Mouse (Mus musculus) heart, embryonic 15.5 days (tissue): ENCODE results near the gene Mdp1. TPM values are rescaled to one million over a fixed set of nuclear protein-coding genes. Genes with fewer than 3 reads are reported as not detected.

Source experiments
- ATAC-seq: fragments of 200-750 bp; cut with Nextera tagmentation; replicated peaks from 2 replicates; pipeline ENCODE4 v1.8.0; 2017; ENCODE audit warnings: low read depth, moderate TSS enrichment; ENCODE audit not compliant: insufficient number of reproducible peaks, insufficient read depth, low FRiP score
- H3K27ac ChIP-seq: fragments of 300-500 bp; sonication (generic); 2 replicates; pipeline ENCODE4 v1.5.1; 2015; ENCODE audit warnings: mild to moderate bottlenecking, inconsistent platforms
- H3K27me3 ChIP-seq: fragments of 300-500 bp; sonication (generic); 2 replicates; pipeline ENCODE4 v1.6.1; 2015; ENCODE audit warnings: inconsistent platforms
- H3K36me3 ChIP-seq: fragments of 300-500 bp; sonication (generic); 2 replicates; pipeline ENCODE4 v1.6.1; 2015; ENCODE audit warnings: mild to moderate bottlenecking, inconsistent platforms
- H3K4me1 ChIP-seq: fragments of 300-500 bp; sonication (generic); replicated peaks from 2 replicates; pipeline ENCODE4 v1.6.1; 2015; ENCODE audit warnings: inconsistent platforms
- H3K4me2 ChIP-seq: fragments of 300-500 bp; sonication (generic); 2 replicates; pipeline ENCODE4 v1.6.1; 2015; ENCODE audit warnings: inconsistent platforms, mild to moderate bottlenecking, moderate library complexity
- H3K4me3 ChIP-seq: fragments of 300-500 bp; sonication (generic); 2 replicates; pipeline ENCODE4 v1.5.1; 2015; ENCODE audit warnings: mild to moderate bottlenecking, inconsistent platforms
- H3K9ac ChIP-seq: fragments of 300-500 bp; sonication (generic); 2 replicates; pipeline ENCODE4 v1.6.1; 2015; ENCODE audit warnings: mild to moderate bottlenecking, inconsistent platforms
- H3K9me3 ChIP-seq: fragments of 300-500 bp; sonication (generic); replicated peaks from 2 replicates; pipeline ENCODE4 v1.6.1; 2016; ENCODE audit warnings: inconsistent platforms
- WGBS: fragments of 180-500 bp; shearing (Covaris S2); methylation state at CpG from one replicate; pipeline ENCODE4 v1.1.7; 2015; ENCODE audit warnings: mixed read lengths; 5-methylcytosine and 5-hydroxymethylcytosine counted together
- polyA plus RNA-seq: library from polyadenylated mRNA; unstranded; fragments of >200 nt; fragmentation: Nextera tagmentation; extraction: Ambion mirVana; gene quantifications from 2 replicates; pipeline ENCODE4 v1.2.1, GENCODE M21; 2015

The Mdp1 gene
- polyA plus RNA-seq, 1 experiment from 2014 or later, result 90.0 TPM

DNA sequence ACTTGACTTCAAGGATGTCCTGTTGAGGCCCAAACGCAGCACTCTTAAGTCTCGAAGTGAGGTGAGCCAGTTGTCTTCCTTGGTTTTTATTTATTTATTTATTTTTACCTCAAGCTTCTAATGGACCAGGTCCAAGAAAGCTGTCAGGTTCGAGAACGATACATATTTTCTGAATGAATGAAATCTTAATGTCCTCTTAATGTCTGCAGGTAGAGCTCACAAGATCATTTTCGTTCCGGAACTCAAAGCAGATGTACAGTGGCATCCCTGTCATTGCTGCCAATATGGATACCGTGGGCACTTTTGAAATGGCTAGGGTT, 12.4 kb upstream of the Mdp1 start:
- WGBS, result 75% methylated on average over 7 of the region's 7 CpGs

GRCm38 (mm10) chr14:55671833-55672740, 11.8 kb upstream of the Mdp1 start, which contains the start of the genes Gmpr2 and Nedd8:
Gene Gmpr2 (plus strand): TSS chr14:55671941.
Gene Nedd8 (minus strand): TSS chr14:55672124.
- peak; percentile 96 for ATAC-seq
- Histone ChIP-seq H3K36me3 (peaks cover 22% of the 10 kb centered on the region), H3K4me2 (peak within 1 kb of the TSS; percentile 77), H3K27ac (peak within 1 kb of the TSS; percentile 83), H3K4me1 (peaks cover 18% of the 10 kb centered on the region), H3K9me3 (no peaks in the 10 kb centered on the region), H3K4me3 (peak within 1 kb of the TSS; percentile 74), H3K27me3 (no peaks in the 10 kb centered on the region), H3K9ac (peak within 1 kb of the TSS; percentile 71)
- WGBS, result under 1% methylated on average over 38 of the region's 38 CpGs

More for the DNA sequence above, 12.4 kb upstream of the Mdp1 start:
- Histone ChIP-seq H3K9me3 (no peaks in the 10 kb centered on the region), H3K27ac (peak overlapping the region; percentile 83; the same call in 1 of the 2 replicates), H3K4me2 (peak overlapping the region; percentile 77), H3K9ac (peak overlapping the region; percentile 48; the same call in 1 of the 2 replicates), H3K4me1 (peaks cover 18% of the 10 kb centered on the region), H3K36me3 (peaks cover 28% of the 10 kb centered on the region), H3K4me3 (peak overlapping the region; percentile 74), H3K27me3 (no peaks in the 10 kb centered on the region)
- no peak for ATAC-seq

DNA sequence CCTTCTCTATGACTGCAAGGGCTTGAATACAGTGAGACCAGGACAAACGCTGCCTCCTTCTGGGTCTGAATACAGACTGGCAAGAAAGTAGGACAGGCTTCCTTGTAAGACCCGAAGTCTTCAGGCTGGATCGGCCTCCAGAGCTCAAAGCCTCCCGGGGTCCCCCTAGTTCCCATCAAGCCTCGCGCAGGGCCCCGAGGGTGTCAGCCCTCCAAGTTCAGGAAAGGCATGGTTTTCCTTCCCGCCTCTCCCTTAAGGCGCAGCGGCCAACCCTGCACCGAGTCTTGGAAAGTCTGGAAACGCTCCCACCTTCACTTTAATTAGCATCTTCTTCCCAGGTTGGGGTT, 11.2 kb upstream of the Mdp1 start:
- Histone ChIP-seq H3K27me3 (no peaks in the 10 kb centered on the region), H3K4me1 (peaks cover 18% of the 10 kb centered on the region), H3K4me2 (peak overlapping the region; percentile 77), H3K9me3 (no peaks in the 10 kb centered on the region), H3K36me3 (peaks cover 20% of the 10 kb centered on the region), H3K9ac (peak overlapping the region; percentile 71), H3K4me3 (peak overlapping the region; percentile 74), H3K27ac (peak overlapping the region; percentile 83)
- WGBS, result under 1% methylated on average over 12 of the region's 12 CpGs
- ATAC-seq, result peak; percentile 41

GRCm38 (mm10) chr14:55660636-55661035, 328 bp upstream of the Mdp1 start:
- Histone ChIP-seq H3K36me3 (peaks cover 32% of the 10 kb centered on the region), H3K4me1 (peaks cover 28% of the 10 kb centered on the region), H3K27ac (peak overlapping the region; percentile 77), H3K4me2 (peak overlapping the region; percentile 58; the same call in 1 of the 2 replicates), H3K9me3 (no peaks in the 10 kb centered on the region), H3K9ac (no peak overlapping the region), H3K4me3 (peak overlapping the region; percentile 73), H3K27me3 (no peaks in the 10 kb centered on the region)
- 49% methylated on average over 2 of the region's 2 CpGs for WGBS
- ATAC-seq, result no peak

DNA sequence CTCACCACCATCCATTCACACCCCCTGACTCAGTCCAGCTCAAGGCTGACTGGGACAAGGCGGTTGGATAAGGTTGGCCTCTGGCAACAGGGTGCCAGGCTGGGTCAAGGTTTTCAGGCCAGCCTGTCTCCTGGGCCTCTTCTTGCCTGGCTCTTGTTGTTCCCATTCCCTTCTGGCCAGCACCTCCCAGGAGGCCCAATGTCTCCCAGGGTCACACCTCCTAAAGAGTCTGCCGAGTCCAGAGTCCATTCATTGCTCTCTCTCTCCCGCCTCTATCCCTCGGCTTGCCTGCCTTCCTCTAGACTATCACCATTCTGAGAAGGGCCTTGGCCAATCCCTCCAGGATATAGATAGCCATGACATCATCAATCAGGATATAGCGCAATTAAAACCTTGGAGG, 2.3 kb downstream of the Mdp1 start:
- Histone ChIP-seq H3K4me3 (no peak overlapping the region), H3K27me3 (no peaks in the 10 kb centered on the region), H3K27ac (peak overlapping the region; percentile 83), H3K36me3 (peaks cover 22% of the 10 kb centered on the region), H3K4me1 (peaks cover 28% of the 10 kb centered on the region), H3K9ac (no peak overlapping the region), H3K9me3 (no peaks in the 10 kb centered on the region), H3K4me2 (no peak overlapping the region)
- 83% methylated on average over 5 of the region's 5 CpGs for WGBS
- ATAC-seq, result no peak

GRCm38 (mm10) chr14:55656935-55657334, 3.4 kb downstream of the Mdp1 start:
- H3K27ac ChIP-seq, result peak overlapping the region; percentile 83
- peaks cover 28% of the 10 kb centered on the region for H3K4me1 ChIP-seq
- no peaks in the 10 kb centered on the region for H3K9me3 ChIP-seq
- 53% methylated on average over 3 of the region's 3 CpGs for WGBS
- no peak overlapping the region for H3K9ac ChIP-seq
- H3K27me3 ChIP-seq, result no peaks in the 10 kb centered on the region
- peak overlapping the region; percentile 19 for H3K4me2 ChIP-seq
- 0 out of 2 replicates have a peak, but pooled peaks have one; percentile 64 for ATAC-seq
- H3K36me3 ChIP-seq, result peaks cover 17% of the 10 kb centered on the region
- H3K4me3 ChIP-seq, result no peak overlapping the region

DNA sequence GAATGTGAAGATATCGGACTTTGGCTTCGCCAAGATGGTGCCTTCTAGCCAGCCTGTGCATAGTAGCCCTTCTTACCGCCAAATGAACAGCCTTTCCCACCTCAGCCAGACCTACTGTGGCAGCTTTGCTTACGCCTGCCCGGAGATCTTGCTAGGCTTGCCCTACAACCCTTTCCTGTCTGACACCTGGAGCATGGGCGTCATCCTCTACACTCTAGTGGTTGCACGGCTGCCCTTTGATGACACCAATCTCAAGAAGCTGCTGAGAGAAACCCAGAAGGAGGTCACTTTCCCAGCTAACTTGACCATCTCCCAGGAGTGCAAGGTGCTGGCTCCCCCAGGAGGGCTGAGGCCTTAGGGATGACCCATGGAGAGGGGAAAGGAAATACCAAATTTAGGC, 8.8 kb downstream of the Mdp1 start:
- H3K9me3 ChIP-seq, result no peaks in the 10 kb centered on the region
- no peak overlapping the region for H3K27ac ChIP-seq
- H3K9ac ChIP-seq, result no peak overlapping the region
- no peaks in the 10 kb centered on the region for H3K4me1 ChIP-seq
- WGBS, result 73% methylated on average over 7 of the region's 7 CpGs
- no peak for ATAC-seq
- H3K4me2 ChIP-seq, result no peak overlapping the region
- H3K36me3 ChIP-seq, result no peaks in the 10 kb centered on the region
- H3K27me3 ChIP-seq, result no peaks in the 10 kb centered on the region
- no peak overlapping the region for H3K4me3 ChIP-seq

GRCm38 (mm10) chr14:55649884-55650283, 10.4 kb downstream of the Mdp1 start, which contains the start of gene Tssk4:
Gene Tssk4 (plus strand): TSS chr14:55650184.
- Histone ChIP-seq H3K9me3 (no peaks in the 10 kb centered on the region), H3K9ac (no peak within 1 kb of the TSS), H3K27me3 (no peaks in the 10 kb centered on the region), H3K27ac (no peak within 1 kb of the TSS), H3K4me2 (no peak within 1 kb of the TSS), H3K4me3 (no peak within 1 kb of the TSS), H3K4me1 (peaks cover 6% of the 10 kb centered on the region), H3K36me3 (no peaks in the 10 kb centered on the region)
- WGBS, result 91% methylated on average over 2 of the region's 2 CpGs
- no peak for ATAC-seq

GRCm38 (mm10) chr14:55644261-55644888, 15.9 kb downstream of the Mdp1 start:
- peak overlapping the region; percentile 93 for H3K4me3 ChIP-seq
- peaks cover 20% of the 10 kb centered on the region for H3K36me3 ChIP-seq
- ATAC-seq, result no peak
- H3K9ac ChIP-seq, result peak overlapping the region; percentile 86
- H3K27me3 ChIP-seq, result no peaks in the 10 kb centered on the region
- H3K4me2 ChIP-seq, result peak overlapping the region; percentile 78
- peak overlapping the region; percentile 93 for H3K27ac ChIP-seq
- peaks cover 21% of the 10 kb centered on the region for H3K4me1 ChIP-seq
- H3K9me3 ChIP-seq, result no peaks in the 10 kb centered on the region
- 22% methylated on average over 17 of the region's 17 CpGs for WGBS

DNA sequence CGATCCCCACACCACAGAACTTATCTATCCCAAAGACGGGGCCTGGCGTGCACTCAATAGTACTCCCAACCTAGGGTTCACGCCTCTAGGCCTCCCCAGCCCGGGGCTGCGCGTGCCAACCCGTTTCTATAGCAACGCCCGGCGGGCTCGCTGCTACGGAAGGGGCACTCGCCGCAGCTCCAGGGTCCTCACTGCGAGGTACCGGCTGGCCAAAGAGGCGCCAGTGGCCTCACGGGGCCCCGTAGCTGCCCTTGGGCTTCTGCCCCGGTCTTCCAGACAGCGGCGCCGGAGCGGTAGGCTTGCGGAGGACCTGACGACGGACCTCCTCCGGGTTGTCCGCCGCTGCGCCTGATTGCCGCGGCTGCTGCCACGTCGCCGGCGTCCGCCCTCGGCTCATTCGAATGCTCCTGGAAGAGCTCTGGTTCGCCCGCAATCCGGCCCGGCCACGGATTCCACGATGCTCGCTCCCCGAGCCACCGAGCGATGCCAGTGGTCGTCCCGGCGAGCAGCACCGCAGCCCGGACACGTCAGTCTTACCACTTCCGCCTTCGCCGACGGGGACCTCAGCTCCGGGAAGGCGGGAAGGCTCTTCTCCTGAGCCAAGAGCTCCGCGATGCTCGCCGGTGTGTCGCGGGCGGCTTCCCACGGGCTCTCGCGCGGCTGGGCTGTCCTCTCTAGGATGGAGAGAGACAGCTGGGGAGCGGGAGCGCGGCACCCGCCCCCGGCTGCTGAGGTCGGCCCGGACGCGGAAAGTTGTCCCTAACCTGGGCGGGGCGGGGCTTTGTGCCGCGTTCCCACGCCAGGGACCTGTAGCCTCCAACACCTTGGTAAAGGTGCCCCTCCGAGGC, 17.0 kb downstream of the Mdp1 start, which contains the start of gene Tm9sf1:
TSS of gene Tm9sf1 (minus strand) at position 747 of the 848 bp plus-strand sequence.
- H3K9ac ChIP-seq, result peak within 1 kb of the TSS; percentile 86
- peaks cover 21% of the 10 kb centered on the region for H3K4me1 ChIP-seq
- H3K4me3 ChIP-seq, result peak within 1 kb of the TSS; percentile 93
- H3K36me3 ChIP-seq, result peaks cover 31% of the 10 kb centered on the region
- no peaks in the 10 kb centered on the region for H3K27me3 ChIP-seq
- H3K9me3 ChIP-seq, result no peaks in the 10 kb centered on the region
- WGBS, result under 1% methylated on average over 89 of the region's 89 CpGs
- peak within 1 kb of the TSS; percentile 93 for H3K27ac ChIP-seq
- peak; percentile 89 for ATAC-seq
- H3K4me2 ChIP-seq, result peak within 1 kb of the TSS; percentile 78

- WGBS, result 19% methylated on average over 8 of the region's 8 CpGs
- peaks cover 21% of the 10 kb centered on the region for H3K4me1 ChIP-seq
- H3K4me2 ChIP-seq, result peak overlapping the region; percentile 78
- peak; percentile 27; the same call in 1 of the 2 replicates for ATAC-seq
- peak overlapping the region; percentile 86 for H3K9ac ChIP-seq
- no peaks in the 10 kb centered on the region for H3K9me3 ChIP-seq
- H3K4me3 ChIP-seq, result peak overlapping the region; percentile 93
- H3K27me3 ChIP-seq, result no peaks in the 10 kb centered on the region
- H3K36me3 ChIP-seq, result peaks cover 37% of the 10 kb centered on the region
- peak overlapping the region; percentile 93 for H3K27ac ChIP-seq
Measured at GRCm38 (mm10) chr14:55642679-55643059, 17.6 kb downstream of the Mdp1 start.
